Mouse (Mus musculus) ES-E14 (cell line): ENCODE measurements around the gene Zfp704. TPM values are rescaled to one million over a fixed set of nuclear protein-coding genes. Genes with fewer than 3 reads are reported as not detected.
A peak's percentile ranks its signal among the peaks of the same experiment; 100 is the strongest.

Experiments
- DNase-seq: peaks from one replicate; pipeline ENCODE4 v3.0.0-alpha.2; 2013; ENCODE audit warnings: low read depth, low spot score
- H3K27ac ChIP-seq: 2 replicates; pipeline ENCODE4 v1.5.1; 2012; ENCODE audit warnings: low read depth, mild to moderate bottlenecking, low read length, moderate library complexity, mixed read lengths; ENCODE audit not compliant: poor library complexity, insufficient read depth, severe bottlenecking
- H3K36me3 ChIP-seq: 2 replicates; pipeline ENCODE4 v1.6.1; 2012; ENCODE audit warnings: mild to moderate bottlenecking, low read length, moderate library complexity, mixed read lengths; ENCODE audit not compliant: control insufficient read depth, poor library complexity, insufficient read depth, severe bottlenecking
- H3K4me1 ChIP-seq, 2 experiments: fragments of 150-350 bp in 1 of 2; sonication (generic) in 1 of 2; 2 replicates each; pipeline ENCODE4 v1.6.1; 2012; ENCODE audit warnings: low read length in 2 of 2, mild to moderate bottlenecking in 1 of 2, mixed read lengths in 1 of 2; ENCODE audit not compliant: control insufficient read depth in 2 of 2, insufficient read depth in 2 of 2, poor library complexity in 1 of 2
- H3K4me3 ChIP-seq, 2 experiments: fragments of 150-350 bp in 1 of 2; sonication (generic) in 1 of 2; 2 replicates each; pipeline ENCODE4 v1.5.1; 2012; ENCODE audit warnings: low read length in 2 of 2, low read depth in 1 of 2, mild to moderate bottlenecking in 1 of 2, mixed read lengths in 1 of 2; ENCODE audit not compliant: insufficient read depth in 1 of 2, poor library complexity in 1 of 2, severe bottlenecking in 1 of 2
- H3K9ac ChIP-seq: 2 replicates; pipeline ENCODE4 v1.6.1; 2012; ENCODE audit warnings: low read depth, mild to moderate bottlenecking, low read length, mixed read lengths; ENCODE audit not compliant: poor library complexity, insufficient read depth, severe bottlenecking
- H3K9me3 ChIP-seq: fragments of 150-350 bp; sonication (generic); 2 replicates; pipeline ENCODE4 v1.6.1; 2012; ENCODE audit warnings: low read depth, mild to moderate bottlenecking, low read length; ENCODE audit not compliant: control insufficient read depth, insufficient read depth
- CHD2 ChIP-seq: IDR thresholded peaks from 2 replicates; pipeline ENCODE4 v1.6.1; 2014; ENCODE audit warnings: mild to moderate bottlenecking, low read depth, low read length, inconsistent platforms
- HCFC1 ChIP-seq: IDR thresholded peaks from 2 replicates; pipeline ENCODE4 v1.6.1; 2012; ENCODE audit warnings: low read length, inconsistent platforms, borderline replicate concordance; ENCODE audit not compliant: insufficient read depth
- MAFK ChIP-seq: IDR thresholded peaks from 2 replicates; pipeline ENCODE4 v1.6.1; 2014; ENCODE audit warnings: mild to moderate bottlenecking, low read depth, low read length, inconsistent platforms; ENCODE audit not compliant: insufficient read depth
- ZC3H11A ChIP-seq: IDR thresholded peaks from 2 replicates; pipeline ENCODE4 v1.6.1; 2012; ENCODE audit warnings: low read depth, mild to moderate bottlenecking, inconsistent platforms, low read length, borderline replicate concordance
- ZNF384 ChIP-seq: IDR thresholded peaks from 2 replicates; pipeline ENCODE4 v1.6.1; 2012; ENCODE audit warnings: low read depth, low read length, inconsistent platforms
- in situ Hi-C, 2 experiments: fragments of 600-800 bp; cut with MboI; formaldehyde crosslinking; loops; one replicate each; pipeline ENCODE4 v1.15.1; 2025; ENCODE audit warnings: low sequenced_read_pairs in 2 of 2, inconsistent platforms in 1 of 2; ENCODE audit not compliant: unreplicated experiment in 2 of 2
- total RNA-seq: library from RNA; depleted of rRNA; stranded (reverse); fragments of 300-350 nt; gene quantifications from 2 replicates; pipeline ENCODE4 v1.2.3, GENCODE M21; 2012; rRNA removed

Gene Zfp704
- 11.4 and 18.8 TPM in 2 replicates for total RNA-seq

DNA sequence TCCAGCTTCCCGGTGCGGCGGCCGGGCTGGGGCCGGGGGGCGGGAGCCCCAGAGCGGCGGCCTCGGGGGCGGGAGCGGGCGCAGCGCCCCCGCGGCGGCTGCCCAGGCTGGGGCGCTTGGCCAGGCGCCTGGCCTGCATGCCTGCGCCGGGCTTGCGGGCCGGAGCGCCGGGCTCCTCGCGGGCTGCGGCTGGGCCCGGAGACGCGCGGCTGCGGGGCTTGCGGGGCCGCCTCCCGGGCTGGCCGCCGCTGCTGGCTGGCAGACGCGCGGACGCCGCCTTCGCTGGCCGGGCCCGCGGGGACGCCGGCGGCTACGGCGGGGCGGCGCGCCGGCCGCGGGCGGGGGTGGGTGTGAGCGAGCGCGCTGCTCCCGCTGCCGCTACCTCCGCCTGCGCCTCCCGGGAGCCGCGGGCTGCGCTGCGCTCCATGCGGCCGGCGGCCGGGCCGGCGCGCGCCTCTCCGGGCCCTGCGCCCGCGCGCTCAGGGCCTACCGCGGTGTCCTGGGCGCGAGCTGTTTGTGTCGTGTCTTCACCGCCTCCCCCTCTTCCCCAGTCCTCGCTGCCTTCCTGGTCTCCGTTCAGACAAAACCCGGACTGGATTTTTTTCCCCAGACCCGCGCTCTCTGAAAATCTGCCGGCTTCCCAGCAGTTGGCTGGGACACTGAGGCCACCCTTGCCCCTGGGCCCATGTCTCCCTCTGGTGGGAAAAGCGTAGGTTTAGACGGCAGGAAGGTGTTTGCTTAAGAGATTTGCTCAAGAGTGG, at the start of gene Zfp704:
Gene Zfp704 (minus strand): TSS at position 505 of the 761 bp plus-strand sequence.
- in situ Hi-C loops, result no loop called here
- H3K36me3 ChIP-seq, result no peaks in the 10 kb centered on the region
- TF ChIP-seq MAFK (no peak), ZC3H11A (peak; percentile 34; the same call in 1 of the 2 replicates), HCFC1 (peak; percentile 73; the same call in 1 of the 2 replicates), ZNF384 (no peak)
- H3K9ac ChIP-seq, result peak within 1 kb of the TSS; percentile 97
- peaks cover 16 to 34% of the 10 kb centered on the region in 2 experiments for H3K4me1 ChIP-seq
- peak; percentile 67 for DNase-seq
- peak within 1 kb of the TSS; percentile 79 to 100 for H3K4me3 ChIP-seq
- no peaks in the 10 kb centered on the region for H3K9me3 ChIP-seq
- peak within 1 kb of the TSS; percentile 78 for H3K27ac ChIP-seq

DNA sequence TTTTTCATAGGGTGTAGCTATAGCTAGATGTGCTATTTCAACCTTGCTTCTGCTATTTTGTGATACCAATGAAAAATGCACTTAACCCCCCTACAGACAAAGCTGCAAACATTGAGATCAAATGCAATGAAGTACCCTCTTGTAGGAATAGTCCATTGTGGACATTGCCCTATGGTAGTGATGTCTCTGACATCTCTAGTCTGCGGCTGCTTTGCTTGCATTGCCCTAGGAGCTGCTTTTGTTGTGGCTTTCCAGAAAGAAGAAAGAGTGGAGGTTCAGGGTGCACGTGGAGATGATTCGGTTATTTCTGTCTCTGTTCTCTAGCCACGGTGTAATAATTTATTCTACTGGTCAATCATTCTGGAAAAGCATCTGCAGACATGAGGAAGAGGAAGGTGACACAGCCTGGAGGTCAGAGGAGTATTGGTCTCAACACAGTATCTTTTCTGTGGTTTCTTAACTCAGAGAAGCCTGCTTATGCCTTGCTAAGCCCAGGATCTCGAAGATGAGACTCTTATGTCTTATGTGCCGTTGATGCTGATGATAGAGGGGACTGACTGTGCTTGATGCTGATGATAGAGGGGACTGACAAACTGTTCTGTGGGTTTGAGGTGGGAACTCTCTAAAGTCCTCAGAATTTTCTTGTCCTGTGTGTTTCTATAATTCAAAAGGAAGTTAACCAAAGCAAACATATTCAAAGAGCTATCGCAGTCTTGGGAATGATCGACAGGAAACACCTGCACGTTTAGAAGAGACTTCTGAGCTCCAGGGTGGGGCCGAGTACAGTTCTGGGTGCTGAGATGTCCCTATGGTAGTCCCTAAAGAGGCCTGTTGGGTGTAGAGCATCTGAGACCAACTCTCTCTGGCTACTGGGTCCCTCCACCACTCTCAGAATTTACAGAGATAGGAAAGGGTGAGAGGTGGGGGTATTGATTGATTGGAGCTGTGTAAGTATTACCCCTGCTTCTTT, 23.4 kb upstream of the Zfp704 start:
- no peaks in the 10 kb centered on the region for H3K36me3 ChIP-seq
- no peak overlapping the region for H3K27ac ChIP-seq
- no peaks in the 10 kb centered on the region for H3K9me3 ChIP-seq
- in situ Hi-C loops, result no loop called here
- no peak for TF ChIP-seq MAFK
- no peak for TF ChIP-seq ZC3H11A
- TF ChIP-seq HCFC1, result no peak
- TF ChIP-seq ZNF384, result no peak
- TF ChIP-seq CHD2, result no peak
- DNase-seq, result no peak
- H3K9ac ChIP-seq, result no peak overlapping the region
- no peak overlapping the region for H3K4me3 ChIP-seq
- H3K4me1 ChIP-seq, result peaks cover 0 to 3% of the 10 kb centered on the region in 2 experiments; a peak in 2 of 4 replicates

DNA sequence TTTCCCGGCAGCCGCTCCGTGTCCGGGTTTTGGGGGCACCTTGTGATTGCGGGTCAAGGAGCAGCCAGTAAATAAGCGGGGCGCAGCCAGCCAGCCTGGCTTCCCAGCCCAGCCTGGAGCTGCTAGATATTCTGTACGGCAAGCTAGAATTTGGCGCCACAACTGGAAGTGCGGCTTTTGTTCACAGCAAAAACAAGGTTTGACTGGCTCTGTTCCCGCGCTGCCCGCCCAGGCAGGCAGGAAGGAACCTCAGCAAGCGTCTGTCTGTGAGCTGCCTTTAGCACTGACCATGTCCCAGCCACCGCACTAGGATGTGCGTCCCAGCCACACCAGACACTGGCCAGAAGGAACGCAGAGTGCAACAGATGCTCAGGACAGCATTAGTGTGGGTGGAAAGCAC, 20.1 kb upstream of the Zfp704 start:
- no peaks in the 10 kb centered on the region for H3K36me3 ChIP-seq
- H3K4me1 ChIP-seq, result peaks cover 0 to 3% of the 10 kb centered on the region in 2 experiments; a peak in 1 of 4 replicates
- H3K9ac ChIP-seq, result peak overlapping the region; percentile 60
- in situ Hi-C loops, result no loop called here
- DNase-seq, result no peak
- H3K4me3 ChIP-seq, result peak overlapping the region; percentile 30 to 48
- no peak overlapping the region for H3K27ac ChIP-seq
- no peaks in the 10 kb centered on the region for H3K9me3 ChIP-seq
- TF ChIP-seq ZNF384 (no peak), HCFC1 (no peak), MAFK (no peak), CHD2 (no peak), ZC3H11A (no peak)

DNA sequence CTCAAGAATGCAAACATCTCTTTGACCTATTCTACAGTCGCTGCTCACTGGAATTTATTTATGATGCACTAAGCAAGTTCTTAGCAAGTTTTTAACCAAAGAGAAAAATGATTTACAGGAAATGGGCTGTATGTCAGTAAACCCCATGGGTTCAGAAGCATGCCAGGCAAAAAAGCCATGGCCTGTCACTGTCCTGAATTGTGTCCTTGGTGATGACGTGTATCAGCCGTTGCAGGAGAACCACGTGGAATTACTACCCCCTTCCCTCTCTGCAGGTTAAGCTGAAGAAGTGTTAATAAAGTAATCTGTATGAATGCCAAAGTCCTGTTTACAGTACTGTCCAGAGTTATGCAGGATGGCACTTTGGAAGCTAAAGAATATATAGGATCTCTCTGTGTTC, 18.2 kb upstream of the Zfp704 start:
- in situ Hi-C loops, result no loop called here
- H3K27ac ChIP-seq, result no peak overlapping the region
- DNase-seq, result no peak

More for the DNA sequence above, 18.2 kb upstream of the Zfp704 start:
- H3K4me3 ChIP-seq, result no peak overlapping the region
- H3K4me1 ChIP-seq, result peaks cover 0 to 2% of the 10 kb centered on the region in 2 experiments; a peak in 1 of 4 replicates
- TF ChIP-seq HCFC1 (no peak), ZNF384 (no peak), MAFK (no peak), ZC3H11A (no peak), CHD2 (no peak)
- no peaks in the 10 kb centered on the region for H3K9me3 ChIP-seq
- no peak overlapping the region for H3K9ac ChIP-seq
- no peaks in the 10 kb centered on the region for H3K36me3 ChIP-seq
